Mouse (Mus musculus) brown adipose tissue, adult 24 weeks (tissue): ENCODE measurements around the gene Ss18l2. TPM values are rescaled to one million over a fixed set of nuclear protein-coding genes. Genes with fewer than 3 reads are reported as not detected.

Source experiments
- H3K27ac ChIP-seq: fragments of 200-500 bp; replicated peaks from 2 replicates; pipeline ENCODE4 v1.5.1; 2012; ENCODE audit warnings: low read depth, mild to moderate bottlenecking, low read length
- H3K4me1 ChIP-seq: fragments of 200-500 bp; 2 replicates; pipeline ENCODE4 v1.6.1; 2012; ENCODE audit warnings: low read length, mixed read lengths; ENCODE audit not compliant: control insufficient read depth, insufficient read depth, insufficient read length
- H3K4me3 ChIP-seq: fragments of 200-500 bp; 2 replicates; pipeline ENCODE4 v1.5.1; 2012; ENCODE audit warnings: low read depth, mild to moderate bottlenecking, low read length, moderate library complexity; ENCODE audit not compliant: insufficient read depth
- polyA plus RNA-seq: library from polyadenylated mRNA; stranded (reverse); fragments of >200 nt; gene quantifications from 2 replicates; pipeline ENCODE4 v1.2.4, GENCODE M21; 2012; ENCODE audit not compliant: missing spikeins, insufficient read depth, insufficient read length

Ss18l2 gene
- polyA plus RNA-seq, 1 experiment = 182 TPM

DNA sequence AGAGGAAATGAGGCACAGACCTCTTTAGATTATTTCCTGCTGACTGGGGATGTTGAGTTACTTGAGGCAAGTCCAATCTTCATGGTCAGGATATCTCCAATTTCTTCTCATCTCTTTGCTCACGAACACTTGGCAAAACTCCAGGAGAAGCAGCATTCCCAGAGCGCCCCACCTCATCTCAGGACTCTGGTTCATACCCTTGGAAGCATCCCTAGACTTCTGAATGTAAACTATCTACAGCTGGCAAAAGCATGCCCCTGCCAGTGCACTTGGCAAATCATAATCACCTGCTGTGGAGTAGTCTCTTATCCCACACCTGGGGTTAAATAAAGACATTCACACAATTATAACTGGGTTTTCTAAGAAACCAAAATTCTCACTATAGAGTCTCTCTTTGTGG lies 6.9 kb downstream of the Ss18l2 start:
- H3K27ac ChIP-seq = no peak overlapping the region
- no peak overlapping the region for H3K4me3 ChIP-seq
- H3K4me1 ChIP-seq = 0 out of 2 replicates have a peak, but pooled peaks cover 4% of the 10 kb centered on the region

- peak overlapping the region; percentile 65 for H3K4me3 ChIP-seq
- H3K4me1 ChIP-seq = 0 out of 2 replicates have a peak, but pooled peaks cover 4% of the 10 kb centered on the region
- peak overlapping the region; percentile 88 for H3K27ac ChIP-seq
Observed at GRCm38 (mm10) chr9:121718070-121718705, 8.1 kb downstream of the Ss18l2 start.

DNA sequence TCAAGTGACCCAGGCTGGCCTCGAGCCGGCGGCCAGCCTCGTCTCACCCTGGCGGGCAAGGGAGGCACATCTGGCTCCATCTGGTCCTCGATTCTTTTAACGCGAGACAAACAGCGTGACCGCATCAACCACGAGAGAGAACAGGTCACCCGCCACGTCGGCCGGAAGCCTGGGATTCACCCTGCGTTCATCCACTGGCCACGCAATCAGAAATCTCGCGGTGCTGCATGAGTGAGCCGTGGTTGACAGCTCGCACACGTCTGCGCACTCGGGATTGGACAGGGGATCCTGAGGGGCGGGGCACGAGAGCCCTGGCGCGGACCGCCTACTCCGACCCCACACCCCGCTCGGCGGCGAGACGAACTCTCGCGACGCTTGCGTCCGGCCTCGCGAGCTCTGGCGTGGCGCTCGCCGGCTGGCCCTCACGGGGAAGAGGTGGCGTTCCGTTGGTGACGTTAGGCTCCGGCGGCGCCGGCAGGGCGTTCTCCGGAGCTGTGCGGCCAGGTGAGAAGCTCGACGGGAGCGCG lies 8.7 kb downstream of the Ss18l2 start, which contains the start of gene Nktr:
Gene Nktr (plus strand): TSS at position 378 of the 527 bp plus-strand sequence.
- Histone ChIP-seq H3K27ac (peak within 1 kb of the TSS; percentile 88), H3K4me3 (peak within 1 kb of the TSS; percentile 71), H3K4me1 (0 out of 2 replicates have a peak, but pooled peaks cover 4% of the 10 kb centered on the region)

DNA sequence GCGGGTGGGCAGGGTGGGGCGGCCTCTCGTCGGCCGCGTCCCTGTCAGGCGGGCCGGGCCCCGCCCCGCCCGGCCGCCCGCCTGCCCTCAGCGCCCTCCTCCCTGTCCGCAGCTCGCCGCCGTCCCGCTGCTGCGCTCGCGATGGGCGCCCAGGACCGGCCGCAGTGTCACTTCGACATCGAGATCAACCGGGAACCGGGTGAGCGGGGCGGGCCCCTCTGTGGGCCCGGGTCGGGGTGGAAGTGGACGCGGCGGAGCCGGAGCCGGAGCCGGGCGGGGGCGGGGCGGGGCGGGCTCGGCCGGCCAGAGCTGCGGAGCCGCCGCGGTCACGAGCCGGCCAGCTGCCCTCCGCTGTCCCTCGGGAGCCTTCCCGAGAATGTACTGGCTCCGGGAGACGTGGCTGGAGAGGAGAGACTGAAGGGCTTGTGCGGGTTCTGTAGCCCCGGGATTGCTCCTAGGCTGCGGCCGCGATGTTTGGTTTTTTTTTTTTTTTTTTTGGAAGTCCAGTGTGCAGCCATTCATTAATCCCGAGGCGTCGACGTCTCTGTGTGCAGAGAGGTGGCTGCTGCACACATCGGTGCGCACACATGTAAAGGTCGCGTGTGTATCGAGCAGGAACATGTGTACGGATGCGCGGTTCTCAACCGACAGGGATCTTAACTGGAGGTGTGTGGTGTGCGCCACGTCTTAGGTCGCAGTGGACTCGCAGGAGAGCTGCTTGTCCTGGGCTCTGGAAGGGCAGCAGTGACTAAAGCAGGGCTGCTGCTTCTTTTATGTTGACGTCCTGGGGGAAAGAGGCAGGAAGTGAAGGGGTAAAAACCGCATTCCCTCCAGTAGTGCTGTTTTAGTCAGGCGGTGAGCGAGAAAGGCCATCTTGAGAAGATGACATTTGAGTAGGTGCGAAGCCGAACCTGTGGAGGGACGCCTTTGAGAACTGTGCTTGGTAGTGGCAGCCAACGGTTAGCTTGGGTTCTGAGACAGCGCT lies 9.5 kb downstream of the Ss18l2 start:
- peak overlapping the region; percentile 79 for H3K27ac ChIP-seq

GRCm38 (mm10) chr9:121740490-121740889 lies 30.4 kb downstream of the Ss18l2 start:
- Histone ChIP-seq H3K4me1 (no peaks in the 10 kb centered on the region), H3K27ac (no peak overlapping the region), H3K4me3 (no peak overlapping the region)

More for the DNA sequence above, 9.5 kb downstream of the Ss18l2 start:
- Histone ChIP-seq H3K4me1 (0 out of 2 replicates have a peak, but pooled peaks cover 4% of the 10 kb centered on the region), H3K4me3 (peak overlapping the region; percentile 71)

DNA sequence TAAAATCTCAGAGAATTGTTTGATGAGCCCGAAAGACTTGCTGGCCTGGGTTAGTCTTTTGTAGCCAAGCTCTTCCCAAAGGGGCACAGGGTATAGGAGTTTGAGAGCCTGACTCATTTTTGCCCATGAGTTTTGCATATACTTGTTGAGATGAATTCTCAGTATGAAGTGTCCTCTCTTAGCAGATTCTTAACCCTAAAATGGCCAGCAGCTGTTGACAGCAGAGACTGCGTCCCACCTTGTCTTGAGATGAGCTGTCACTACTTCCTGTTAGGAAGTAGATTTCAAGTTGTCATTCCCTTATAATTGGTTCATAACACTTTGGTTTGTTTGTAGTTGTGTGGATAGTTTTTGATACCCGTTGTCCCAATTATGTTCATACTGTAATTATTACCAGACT lies 31.0 kb downstream of the Ss18l2 start:
- no peak overlapping the region for H3K27ac ChIP-seq
- no peak overlapping the region for H3K4me3 ChIP-seq
- no peaks in the 10 kb centered on the region for H3K4me1 ChIP-seq

GRCm38 (mm10) chr9:121744051-121744450 lies 33.9 kb downstream of the Ss18l2 start:
- Histone ChIP-seq H3K27ac (no peak overlapping the region), H3K4me3 (no peak overlapping the region), H3K4me1 (no peaks in the 10 kb centered on the region)

- Histone ChIP-seq H3K4me1 (no peaks in the 10 kb centered on the region), H3K4me3 (no peak overlapping the region), H3K27ac (no peak overlapping the region)
Observed at GRCm38 (mm10) chr9:121752774-121753173, 42.6 kb downstream of the Ss18l2 start.

GRCm38 (mm10) chr9:121754624-121755023 lies 44.5 kb downstream of the Ss18l2 start:
- Histone ChIP-seq H3K27ac (no peak overlapping the region), H3K4me3 (no peak overlapping the region), H3K4me1 (no peaks in the 10 kb centered on the region; the same call in 1 of the 2 replicates)

DNA sequence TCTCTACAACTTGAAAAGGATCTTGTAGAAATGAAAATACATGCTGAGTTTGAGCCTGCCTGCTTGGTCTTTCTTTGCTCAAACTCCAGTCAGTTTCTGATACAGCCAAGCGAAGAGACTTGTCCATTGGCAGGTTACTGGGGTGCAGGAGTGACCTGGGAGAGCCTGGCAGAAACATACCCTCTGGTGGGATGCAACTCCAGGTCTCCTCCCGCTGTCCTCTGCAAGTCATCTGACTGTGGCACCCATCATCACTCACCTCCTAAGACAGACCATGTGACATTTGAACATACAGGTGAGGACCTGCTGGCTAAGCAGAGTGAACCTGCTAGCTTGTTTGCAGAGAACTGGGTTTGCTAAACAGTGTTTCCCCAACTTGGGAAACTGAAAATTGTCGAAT lies 46.7 kb downstream of the Ss18l2 start:
- no peak overlapping the region for H3K4me3 ChIP-seq
- no peak overlapping the region for H3K27ac ChIP-seq
- no peaks in the 10 kb centered on the region; the same call in 1 of the 2 replicates for H3K4me1 ChIP-seq

- Histone ChIP-seq H3K27ac (no peak overlapping the region), H3K4me3 (no peak overlapping the region), H3K4me1 (no peaks in the 10 kb centered on the region; the same call in 1 of the 2 replicates)
Observed at GRCm38 (mm10) chr9:121757432-121757831, 47.3 kb downstream of the Ss18l2 start.

- Histone ChIP-seq H3K4me1 (no peaks in the 10 kb centered on the region; the same call in 1 of the 2 replicates), H3K27ac (no peak overlapping the region), H3K4me3 (peak overlapping the region; percentile 94)
Observed at GRCm38 (mm10) chr9:121757835-121758814, 48.0 kb downstream of the Ss18l2 start.

DNA sequence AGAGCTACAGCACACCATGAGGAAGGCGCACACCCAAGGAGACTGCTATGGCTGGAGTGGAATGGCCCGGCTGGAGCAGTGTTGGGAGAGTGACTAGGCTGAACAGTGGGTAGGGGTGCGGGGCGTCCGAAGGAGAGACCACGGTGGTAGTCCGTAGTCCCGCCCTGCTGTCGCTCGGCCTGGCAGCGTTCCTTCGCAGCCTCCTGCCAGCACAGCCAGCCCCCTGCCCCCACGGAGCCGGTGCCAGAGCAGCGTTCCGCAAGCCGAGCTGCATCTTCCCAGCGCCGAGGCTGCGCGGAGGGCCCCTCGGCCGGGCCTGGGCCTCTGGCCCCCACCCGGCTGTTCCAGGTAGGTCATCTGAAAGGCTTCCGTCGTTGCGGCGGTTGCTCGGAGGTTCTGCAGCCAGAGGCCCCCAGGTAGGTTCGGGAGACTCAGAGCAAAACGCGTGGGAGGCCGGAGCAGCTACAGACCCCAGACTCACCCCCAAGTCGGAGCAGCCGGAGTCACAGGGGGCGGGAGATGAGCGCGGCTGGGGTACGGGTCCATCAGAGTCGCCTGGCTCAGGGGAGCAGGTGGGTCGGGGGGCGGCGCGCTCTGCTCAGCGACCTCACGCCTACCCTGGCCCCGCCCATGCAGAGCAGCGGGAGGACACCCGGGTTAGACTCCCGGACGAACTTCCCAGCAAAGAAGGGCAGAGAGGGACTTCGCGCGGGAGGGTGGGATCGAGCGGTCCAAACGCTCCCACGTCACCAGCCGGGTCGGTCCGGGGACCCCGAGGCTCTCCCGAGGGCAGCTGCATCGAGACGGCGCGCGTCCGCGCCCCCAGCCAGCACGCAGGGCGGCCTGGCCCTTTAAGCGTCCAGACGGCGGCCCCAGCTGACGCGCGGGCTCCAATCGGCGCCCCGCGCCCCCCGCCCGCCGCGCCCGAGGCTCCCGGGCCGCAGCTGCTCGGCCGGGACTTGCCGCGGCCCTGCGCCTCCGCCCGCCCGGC lies 49.3 kb downstream of the Ss18l2 start, which contains the start of gene Zfp651:
Gene Zfp651 (plus strand): TSS at position 240 of the 991 bp plus-strand sequence.
- Histone ChIP-seq H3K27ac (no peak within 1 kb of the TSS), H3K4me1 (no peaks in the 10 kb centered on the region; the same call in 1 of the 2 replicates), H3K4me3 (peak within 1 kb of the TSS; percentile 94)
